Mouse (Mus musculus) mouse trophoblast stem cell (cell line): ENCODE measurements around the gene Cmtr1.
"Not testable (repeated sequence)": the region's sequence is repeated elsewhere in the genome, so short reads cannot be mapped to it uniquely, and the experiment has no call there.

ENCODE experiments used
- in situ Hi-C, 2 experiments: fragments of 300-500 bp; cut with MseI, MboI; formaldehyde crosslinking; loops; 2 replicates in 1 of 2; 3 replicates in 1 of 2; pipeline ENCODE4 v1.15.1; 2025

The Cmtr1 gene

GRCm38 (mm10) chr17:29660076-29660761, at the start of gene Cmtr1:
Cmtr1 (plus strand) TSS chr17:29660595.
- in situ Hi-C loops, result no loop called here

GRCm38 (mm10) chr17:29613453-29613852, 46.9 kb upstream of the Cmtr1 start:
- in situ Hi-C loops, result not testable (repeated sequence)

- in situ Hi-C loops, result no loop called here
These were observed 46.0 kb upstream of the Cmtr1 start, which contains the start of the genes Rnf8 and Gm28043 for GRCm38 (mm10) chr17:29614115-29615023. Rnf8 (plus strand) TSS chr17:29614790. Gm28043 (plus strand) TSS chr17:29614876.

DNA sequence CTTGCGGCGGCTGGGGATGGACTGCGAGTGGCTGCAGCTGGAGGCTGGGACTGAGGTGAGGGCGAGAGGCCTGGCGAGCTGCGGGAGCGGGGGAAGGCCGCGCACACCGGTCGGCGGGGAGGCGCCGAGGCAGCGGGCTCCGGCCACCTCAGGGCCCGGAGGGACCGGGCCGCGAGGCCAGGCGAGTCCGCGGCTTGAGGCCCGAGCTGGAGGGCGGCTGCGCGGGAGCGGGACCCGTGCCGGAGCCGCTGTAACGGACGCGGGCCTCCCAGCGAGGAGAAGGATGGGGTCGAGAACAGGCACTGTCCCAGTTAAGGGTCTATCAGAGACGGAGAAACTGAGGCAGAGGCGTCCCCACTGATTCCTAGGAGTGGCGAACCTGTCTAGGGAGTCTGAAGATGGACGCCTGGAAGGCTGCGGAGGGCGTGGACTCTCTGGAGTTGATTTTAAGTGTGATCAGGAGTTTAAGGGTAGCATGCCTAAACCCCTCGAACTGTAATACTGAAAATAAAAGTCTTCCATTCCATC, 45.3 kb upstream of the Cmtr1 start:
- in situ Hi-C loops, result no loop called here

DNA sequence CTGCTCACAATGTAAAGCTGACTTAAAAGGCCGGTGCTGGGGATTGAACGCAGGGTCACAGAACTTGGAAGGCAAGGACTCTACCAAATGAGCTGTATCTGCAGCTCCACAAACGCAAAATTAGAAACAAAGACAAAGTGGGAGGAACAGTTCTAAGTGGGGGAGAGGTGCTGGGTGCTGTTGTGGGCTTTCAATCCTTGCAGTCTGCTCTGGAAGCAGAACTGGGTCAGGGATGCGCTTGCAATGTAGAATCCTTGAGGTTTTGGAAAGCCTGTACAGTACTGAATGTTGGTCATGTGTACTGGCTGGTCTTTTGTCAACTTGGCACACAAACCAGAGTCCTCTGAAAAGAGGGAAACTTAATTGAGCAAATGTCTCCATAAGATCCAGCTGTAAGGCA, 44.8 kb upstream of the Cmtr1 start:
- in situ Hi-C loops, result no loop called here

GRCm38 (mm10) chr17:29619231-29619630, 41.2 kb upstream of the Cmtr1 start:
- in situ Hi-C loops, result no loop called here

GRCm38 (mm10) chr17:29623488-29623887, 36.9 kb upstream of the Cmtr1 start:
- in situ Hi-C loops, result no loop called here

DNA sequence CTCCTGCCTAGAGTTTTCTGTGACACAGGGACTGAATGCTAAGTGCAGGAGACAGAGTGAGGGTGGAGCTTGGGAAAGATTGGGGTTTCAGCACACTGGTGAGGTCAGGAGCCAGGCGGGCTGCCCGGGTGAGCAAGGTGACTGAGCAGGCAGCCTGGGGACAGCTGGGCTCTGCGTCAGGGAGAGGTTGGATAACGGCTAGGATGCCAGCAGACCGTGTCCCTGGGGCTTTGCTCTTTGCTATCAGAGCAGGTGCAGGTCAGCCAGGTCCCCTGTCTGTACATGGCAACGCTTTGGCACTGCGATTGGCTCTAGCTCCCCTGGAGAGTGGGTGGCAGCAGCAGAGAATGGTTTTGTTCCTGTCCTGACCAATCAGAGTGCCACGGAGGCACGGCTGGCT, 33.1 kb upstream of the Cmtr1 start:
- in situ Hi-C loops, result no loop called here

GRCm38 (mm10) chr17:29628946-29629345, 31.4 kb upstream of the Cmtr1 start:
- in situ Hi-C loops, result no loop called here

- in situ Hi-C loops, result no loop called here
These were observed 30.8 kb upstream of the Cmtr1 start for GRCm38 (mm10) chr17:29629620-29630019.

DNA sequence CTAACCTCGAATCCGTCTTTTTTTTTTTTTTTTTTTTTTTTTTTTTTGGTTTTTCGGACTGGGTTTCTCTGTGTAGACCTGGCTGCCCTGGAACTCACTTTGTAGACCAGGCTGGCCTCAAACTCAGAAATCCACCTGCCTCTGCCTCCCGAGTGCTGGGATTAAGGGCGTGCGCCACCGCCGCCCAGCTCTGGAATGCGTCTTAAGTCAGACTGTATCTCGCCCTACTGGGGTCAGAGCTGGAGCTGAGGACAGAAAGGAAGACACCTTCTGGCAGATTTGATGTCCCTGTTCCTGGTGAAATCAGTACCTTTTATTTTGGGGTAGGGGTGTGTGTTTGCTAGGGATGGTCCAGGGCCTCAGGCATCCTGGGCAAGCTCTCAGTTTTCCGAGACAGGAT, 28.1 kb upstream of the Cmtr1 start:
- in situ Hi-C loops, result no loop called here

- in situ Hi-C loops, result no loop called here
These were observed 24.9 kb upstream of the Cmtr1 start for GRCm38 (mm10) chr17:29635492-29635891.

- in situ Hi-C loops, result no loop called here
These were observed 24.3 kb upstream of the Cmtr1 start for GRCm38 (mm10) chr17:29636118-29636517.

- in situ Hi-C loops, result no loop called here
These were observed 23.0 kb upstream of the Cmtr1 start for GRCm38 (mm10) chr17:29637377-29637776.

DNA sequence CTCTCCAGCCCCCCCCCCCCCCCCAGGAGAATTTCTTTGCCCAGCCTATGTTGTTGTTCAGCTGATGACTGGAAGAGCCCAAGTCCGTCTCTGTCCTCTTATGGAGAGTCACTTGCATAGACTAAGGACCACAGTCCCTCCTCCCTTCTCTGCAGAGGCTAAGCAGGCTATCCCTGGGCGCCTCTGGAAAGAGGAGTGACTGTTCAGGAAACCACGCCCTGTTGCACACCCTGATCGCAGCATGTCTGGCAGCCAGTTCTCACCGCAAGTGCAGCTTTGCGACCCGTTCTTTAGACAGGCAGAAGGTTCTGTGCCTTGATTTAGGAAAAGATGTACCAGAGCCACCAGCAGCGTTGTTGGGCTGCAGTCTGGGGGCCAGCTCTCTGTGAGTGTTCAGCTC, 22.5 kb upstream of the Cmtr1 start:
- in situ Hi-C loops, result no loop called here

DNA sequence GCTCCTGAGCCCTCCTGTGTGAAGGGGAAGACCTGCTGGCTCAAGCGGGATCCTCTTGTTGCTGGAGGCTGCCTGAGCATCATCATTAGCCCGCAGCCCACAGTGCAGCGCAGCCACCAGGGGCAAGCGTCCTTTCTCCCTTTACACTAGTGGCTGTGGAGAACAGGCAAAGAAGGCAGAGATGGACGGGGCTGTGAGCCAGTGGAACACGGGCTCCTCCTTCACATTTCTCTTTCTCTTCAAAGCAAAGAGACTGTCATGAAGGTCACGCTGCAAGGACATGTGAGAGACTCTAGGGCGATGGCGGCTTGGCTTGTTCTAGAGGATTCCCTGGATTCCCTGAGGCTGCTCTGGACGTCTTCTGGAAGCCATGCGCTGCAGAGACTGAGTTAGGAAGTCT, 19.4 kb upstream of the Cmtr1 start:
- in situ Hi-C loops, result no loop called here

GRCm38 (mm10) chr17:29642219-29642618, 18.2 kb upstream of the Cmtr1 start:
- in situ Hi-C loops, result no loop called here

GRCm38 (mm10) chr17:29658249-29658648, 2.1 kb upstream of the Cmtr1 start:
- in situ Hi-C loops, result no loop called here

DNA sequence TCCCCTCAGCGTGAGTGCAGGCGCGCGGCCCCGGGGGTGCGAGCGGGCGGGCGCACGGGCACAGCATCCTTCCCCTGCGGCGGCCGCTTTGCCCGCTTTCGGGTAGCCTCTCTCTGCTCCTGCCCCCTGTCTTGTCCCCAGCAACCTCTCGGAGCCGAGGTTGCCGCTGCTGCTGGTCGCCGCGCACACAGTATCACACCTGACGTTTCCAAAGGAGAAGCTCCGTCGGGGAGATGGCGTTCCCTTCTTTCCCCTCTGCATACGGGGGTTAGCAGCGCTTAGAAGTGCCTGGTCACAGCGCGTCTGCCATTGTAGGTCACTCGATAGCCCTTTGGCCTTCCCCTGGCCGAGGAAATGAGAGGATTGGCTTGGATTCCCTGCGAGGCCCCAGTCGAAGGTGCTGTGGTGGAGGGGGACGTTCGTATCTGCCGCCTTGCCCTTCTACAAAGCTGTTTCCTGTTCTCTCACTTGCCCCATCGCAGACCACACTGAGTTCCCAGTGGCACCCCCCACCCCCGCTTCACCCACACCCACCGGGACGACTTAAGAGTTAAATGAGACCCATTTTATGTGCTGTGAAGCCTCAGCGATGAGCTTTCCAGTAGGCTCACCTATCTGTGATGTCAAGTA, 482 bp downstream of the Cmtr1 start:
- in situ Hi-C loops, result no loop called here

GRCm38 (mm10) chr17:29662145-29662544, 1.8 kb downstream of the Cmtr1 start:
- in situ Hi-C loops, result no loop called here

- in situ Hi-C loops, result no loop called here
These were observed 7.9 kb downstream of the Cmtr1 start for GRCm38 (mm10) chr17:29668051-29668986.
